Mouse (Mus musculus): ENCODE measurements around the gene Zswim1.
A peak's percentile ranks its signal among the peaks of the same experiment; 100 is the strongest.

Gene Zswim1

GRCm38 (mm10) chr2:164822636-164823165, at the start of gene Zswim1:
Zswim1 (plus strand) TSS chr2:164822686.
- DNase-seq, result peak; percentile 100

- DNase-seq, result no peak
These were observed 49.1 kb upstream of the Zswim1 start for GRCm38 (mm10) chr2:164773229-164773988.

GRCm38 (mm10) chr2:164773989-164774364, 48.5 kb upstream of the Zswim1 start:
- DNase-seq, result no peak

- no peak for DNase-seq
These were observed 46.4 kb upstream of the Zswim1 start for GRCm38 (mm10) chr2:164776130-164776529.

GRCm38 (mm10) chr2:164776801-164777200, 45.7 kb upstream of the Zswim1 start:
- no peak for DNase-seq

- no peak for DNase-seq
These were observed 45.1 kb upstream of the Zswim1 start for GRCm38 (mm10) chr2:164777246-164778014.

GRCm38 (mm10) chr2:164778015-164778287, 44.5 kb upstream of the Zswim1 start:
- DNase-seq, result no peak

- no peak for DNase-seq
These were observed 43.7 kb upstream of the Zswim1 start for GRCm38 (mm10) chr2:164778809-164779208.

- no peak for DNase-seq
These were observed 42.9 kb upstream of the Zswim1 start, which contains the start of gene Tnnc2 for GRCm38 (mm10) chr2:164779481-164780086. Tnnc2 (minus strand) TSS chr2:164779967.

GRCm38 (mm10) chr2:164781876-164782275, 40.6 kb upstream of the Zswim1 start:
- no peak for DNase-seq

- DNase-seq, result no peak
These were observed 38.4 kb upstream of the Zswim1 start for GRCm38 (mm10) chr2:164783926-164784581.

GRCm38 (mm10) chr2:164784869-164785420, 37.5 kb upstream of the Zswim1 start:
- DNase-seq, result no peak

- peak; percentile 91 for DNase-seq
These were observed 36.8 kb upstream of the Zswim1 start, which contains the start of gene Snx21 for GRCm38 (mm10) chr2:164785481-164786387. Snx21 (plus strand) TSS chr2:164785823.

- DNase-seq, result peak; percentile 28
These were observed 36.0 kb upstream of the Zswim1 start for GRCm38 (mm10) chr2:164786388-164786885.

GRCm38 (mm10) chr2:164787032-164787431, 35.5 kb upstream of the Zswim1 start:
- DNase-seq, result no peak

- DNase-seq, result no peak
These were observed 34.7 kb upstream of the Zswim1 start for GRCm38 (mm10) chr2:164787779-164788178.

GRCm38 (mm10) chr2:164788411-164788810, 34.1 kb upstream of the Zswim1 start:
- no peak for DNase-seq

GRCm38 (mm10) chr2:164790451-164790850, 32.0 kb upstream of the Zswim1 start:
- DNase-seq, result peak; percentile 49

GRCm38 (mm10) chr2:164791841-164792261, 30.6 kb upstream of the Zswim1 start:
- DNase-seq, result no peak

- no peak for DNase-seq
These were observed 29.9 kb upstream of the Zswim1 start for GRCm38 (mm10) chr2:164792400-164793190.

Measured in lung, postnatal 14 days (tissue).